12 mouse cellular contexts compared by ENCODE assay signal in the genomic region with DNA sequence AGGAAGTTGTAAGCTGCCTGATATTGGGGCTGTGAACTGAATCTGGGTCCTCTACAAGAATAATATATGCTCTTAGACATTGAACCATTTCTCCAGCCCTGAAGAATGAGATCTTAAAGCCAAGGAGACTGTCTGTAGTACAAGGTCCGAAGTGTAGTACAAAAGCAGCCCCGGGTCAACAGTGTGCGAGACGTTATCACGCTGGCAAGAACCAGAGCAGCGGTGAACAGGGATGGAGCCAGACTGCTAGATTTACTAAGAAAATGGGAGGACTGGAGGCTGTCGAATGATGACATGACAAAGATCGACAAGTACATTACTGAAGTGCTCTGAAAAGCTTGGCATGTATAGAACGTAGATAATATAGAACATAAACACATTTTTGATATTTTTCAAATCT. TPM values are rescaled to one million over a fixed set of nuclear protein-coding genes. Genes with fewer than 3 reads are reported as not detected.
A peak's percentile ranks its signal among the peaks of the same experiment; 100 is the strongest.
DNase-seq lines count a peak whose midpoint lies in the region; ATAC-seq and TF ChIP-seq lines count a peak whose summit lies in the region.
"Had no signal": no experiment of that assay in that cellular context is flagged by ENCODE, and none has a peak within 500 bp of the region (broad histone marks: within the 10 kb centered on the region; RNA-seq: fewer than 3 reads in every experiment).

No protein-coding gene starts in this region.

- peaks cover 17% of the 10 kb centered on the region for H3K36me3 ChIP-seq in erythroblast, embryonic 14.5 days (ENCODE audit: control insufficient read depth)
- H3K36me3 ChIP-seq in kidney, embryonic 15.5 days, result peaks cover 11% of the 10 kb centered on the region
- H3K36me3 ChIP-seq in ES-Bruce4 (ENCODE audit: control insufficient read depth, insufficient read depth, low read length, poor library complexity, severe bottlenecking), result no peaks in the 10 kb centered on the region
- 0 out of 2 replicates have a peak, but pooled peaks cover under 1% of the 10 kb centered on the region for H3K36me3 ChIP-seq in liver, embryonic 16.5 days (ENCODE audit: control insufficient read depth, insufficient read depth)

- H3K4me2 ChIP-seq in kidney, embryonic 15.5 days, result no peak overlapping the region
- peak overlapping the region; percentile 86 for H3K4me2 ChIP-seq in liver, embryonic 16.5 days (ENCODE audit: low read depth, low read length)

- H3K4me3 ChIP-seq in erythroblast, embryonic 14.5 days (replicated peaks), result peak overlapping the region; percentile 79
- peak overlapping the region; percentile 92; the same call in 1 of the 2 replicates for H3K4me3 ChIP-seq in kidney, embryonic 15.5 days (replicated peaks)
- H3K4me3 ChIP-seq in ES-Bruce4 (ENCODE audit: low read depth, low read length), result no peak overlapping the region
- no peak overlapping the region for H3K4me3 ChIP-seq in liver, embryonic 16.5 days (ENCODE audit: low read depth, low read length)

- no peak overlapping the region for H3K9ac ChIP-seq in kidney, embryonic 15.5 days
- peak overlapping the region; percentile 66 for H3K9ac ChIP-seq in ES-Bruce4 (ENCODE audit: low read depth, poor library complexity, severe bottlenecking)
- no peak overlapping the region for H3K9ac ChIP-seq in liver, embryonic 16.5 days (ENCODE audit: low read depth, low read length)

- peaks cover 16% of the 10 kb centered on the region for H3K27me3 ChIP-seq in erythroblast, embryonic 14.5 days (ENCODE audit: control insufficient read depth)
- 0 out of 2 replicates have a peak, but pooled peaks cover 3% of the 10 kb centered on the region for H3K27me3 ChIP-seq in kidney, embryonic 15.5 days
- H3K27me3 ChIP-seq in ES-Bruce4 (ENCODE audit: control insufficient read depth, insufficient read depth, low read length, poor library complexity, severe bottlenecking), result no peaks in the 10 kb centered on the region
- no peaks in the 10 kb centered on the region; the same call in 1 of the 2 replicates for H3K27me3 ChIP-seq in liver, embryonic 16.5 days (ENCODE audit: control insufficient read depth, insufficient read depth, low read depth, low read length)
- H3K27me3 ChIP-seq: megakaryocyte, embryonic 14.5 days had no signal

- peaks cover 25% of the 10 kb centered on the region for H3K4me1 ChIP-seq in erythroblast, embryonic 14.5 days (ENCODE audit: control insufficient read depth)
- H3K4me1 ChIP-seq in kidney, embryonic 15.5 days, result peaks cover 18% of the 10 kb centered on the region
- no peaks in the 10 kb centered on the region for H3K4me1 ChIP-seq in ES-Bruce4 (ENCODE audit: control insufficient read depth, insufficient read depth, low read length)
- peaks cover 17% of the 10 kb centered on the region for H3K4me1 ChIP-seq in liver, embryonic 16.5 days (ENCODE audit: control insufficient read depth, low read depth, low read length)

- TF ChIP-seq CTCF in ES-Bruce4 (IDR thresholded peaks at IDR 0.05; ENCODE audit: low read depth, low read length), result no peak

- no peak overlapping the region for H3K27ac ChIP-seq in kidney, embryonic 15.5 days
- H3K27ac ChIP-seq in ES-Bruce4 (ENCODE audit: insufficient read depth, low read length), result no peak overlapping the region
- H3K27ac ChIP-seq in liver, embryonic 16.5 days (ENCODE audit: low read length), result no peak overlapping the region
- H3K27ac ChIP-seq: hindbrain, embryonic 13.5 days had no signal

- WGBS in kidney, embryonic 15.5 days, result 85% methylated on average over 9 of the region's 9 CpGs
- 82% methylated on average over 9 of the region's 9 CpGs for WGBS in liver, embryonic 16.5 days (ENCODE audit: insufficient replicate concordance)

- no peak for ATAC-seq in erythroblast, adult 5-6 weeks (replicated peaks; ENCODE audit: low FRiP score, poor library complexity, severe bottlenecking)
- ATAC-seq in kidney, embryonic 15.5 days (replicated peaks; ENCODE audit: low FRiP score), result no peak
- no peak for ATAC-seq in liver, embryonic 16.5 days (ENCODE audit: low read depth)

- no peak for DNase-seq in kidney, adult 18-20 months
- no peak for DNase-seq in embryo, embryonic 10 days (ENCODE audit: low spot score)
- DNase-seq in cerebellum, postnatal 25 days, result no peak
- DNase-seq: right cerebral cortex, postnatal 14 days; thymus, adult 2 months had no signal

- H3K9me3 ChIP-seq in erythroblast, embryonic 14.5 days (ENCODE audit: control insufficient read depth, low read length), result no peaks in the 10 kb centered on the region
- no peaks in the 10 kb centered on the region for H3K9me3 ChIP-seq in kidney, embryonic 15.5 days (replicated peaks)
- H3K9me3 ChIP-seq in ES-Bruce4 (replicated peaks; ENCODE audit: control insufficient read depth, insufficient read depth, low read length, poor library complexity, severe bottlenecking), result no peaks in the 10 kb centered on the region
- H3K9me3 ChIP-seq in liver, embryonic 16.5 days (replicated peaks; ENCODE audit: control insufficient read depth, low read length), result no peaks in the 10 kb centered on the region
- H3K9me3 ChIP-seq: hindbrain, embryonic 13.5 days; megakaryocyte, embryonic 14.5 days had no signal

- TF ChIP-seq EP300 in ES-Bruce4 (IDR thresholded peaks at IDR 0.05; ENCODE audit: insufficient read depth, low read depth, low read length), result no peak

- TF ChIP-seq POLR2A in ES-Bruce4 (IDR thresholded peaks at IDR 0.05; ENCODE audit: insufficient read depth, low read length), result no peak

RNA-seq across cellular contexts. Expression of a gene that starts 1.4 kb away (rescaled TPM):
- 2.0 and 2.5 TPM in 2 replicates for polyA plus RNA-seq in erythroblast, embryonic 14.5 days (2012)
- total RNA-seq in erythroblast, adult 5-6 weeks (2015; ENCODE audit: low replicate concordance), result 50.5 and 60.8 TPM in 2 replicates
- total RNA-seq in erythroblast, adult 5-6 weeks (2017; ENCODE audit: low replicate concordance), result 40.0 and 44.0 TPM in 2 replicates
- polyA plus RNA-seq in kidney, embryonic 15.5 days (2015; fragmentation: Nextera tagmentation; extraction: Ambion mirVana), result 217 and 222 TPM in 2 replicates
- polyA plus RNA-seq in ES-Bruce4 (2011; ENCODE audit: insufficient read depth, insufficient read length, low read depth, missing spikeins), result 128 and 129 TPM in 2 replicates
- 111 and 113 TPM in 2 replicates for polyA plus RNA-seq in liver, embryonic 16.5 days (2015; fragmentation: Nextera tagmentation; extraction: Ambion mirVana)

RNA-seq across cellular contexts. Expression of a gene that starts 3.0 kb away (rescaled TPM):
- polyA plus RNA-seq in erythroblast, embryonic 14.5 days (2012), result 0.22 and 0.51 TPM in 2 replicates
- 1.5 and 9.8 TPM in 2 replicates for total RNA-seq in erythroblast, adult 5-6 weeks (2015; ENCODE audit: low replicate concordance)
- total RNA-seq in erythroblast, adult 5-6 weeks (2017; ENCODE audit: low replicate concordance), result 4.0 and 16.1 TPM in 2 replicates
- polyA plus RNA-seq in kidney, embryonic 15.5 days (2015; fragmentation: Nextera tagmentation; extraction: Ambion mirVana), result 63.0 and 72.5 TPM in 2 replicates
- polyA plus RNA-seq in ES-Bruce4 (2011; ENCODE audit: insufficient read depth, insufficient read length, low read depth, missing spikeins), result 60.8 and 70.5 TPM in 2 replicates
- polyA plus RNA-seq in liver, embryonic 16.5 days (2015; fragmentation: Nextera tagmentation; extraction: Ambion mirVana), result 51.1 and 55.0 TPM in 2 replicates

Comparison
In these comparisons a context has a peak if more than half of its experiments do, and no peak if none do; other contexts are left out.
1. H3K4me3 ChIP-seq: peak in erythroblast, embryonic 14.5 days (single experiment) and kidney, embryonic 15.5 days (single experiment); none in ES-Bruce4 (single experiment) and liver, embryonic 16.5 days (single experiment).
2. RNA of a gene that starts 1.4 kb away (polyA plus RNA-seq): 217 to 222 TPM in kidney, embryonic 15.5 days, 128 to 129 TPM in ES-Bruce4 and 111 to 113 TPM in liver, embryonic 16.5 days; 2.0 to 2.5 TPM in erythroblast, embryonic 14.5 days; every median in the first group is over 10 times any median in the second.
3. RNA of a gene that starts 3.0 kb away (polyA plus RNA-seq): 63.0 to 72.5 TPM in kidney, embryonic 15.5 days, 60.8 to 70.5 TPM in ES-Bruce4 and 51.1 to 55.0 TPM in liver, embryonic 16.5 days; 0.22 to 0.51 TPM in erythroblast, embryonic 14.5 days; every median in the first group is over 10 times any median in the second.